Mouse (Mus musculus) heart, postnatal 0 days (tissue): Measurements from ENCODE around the gene Tdrd9.
"Not testable (repeated sequence)": the region's sequence is repeated elsewhere in the genome, so short reads cannot be mapped to it uniquely, and the experiment has no call there.

Source experiments
- CTCF ChIP-seq: IDR thresholded peaks from 2 replicates; pipeline ENCODE4 v1.5.1; 2016; ENCODE audit warnings: antibody characterized with exemption, control low read depth, low read depth
- EP300 ChIP-seq: IDR thresholded peaks from 2 replicates; pipeline ENCODE4 v1.6.1; 2016; ENCODE audit warnings: antibody characterized with exemption, low read depth

DNA sequence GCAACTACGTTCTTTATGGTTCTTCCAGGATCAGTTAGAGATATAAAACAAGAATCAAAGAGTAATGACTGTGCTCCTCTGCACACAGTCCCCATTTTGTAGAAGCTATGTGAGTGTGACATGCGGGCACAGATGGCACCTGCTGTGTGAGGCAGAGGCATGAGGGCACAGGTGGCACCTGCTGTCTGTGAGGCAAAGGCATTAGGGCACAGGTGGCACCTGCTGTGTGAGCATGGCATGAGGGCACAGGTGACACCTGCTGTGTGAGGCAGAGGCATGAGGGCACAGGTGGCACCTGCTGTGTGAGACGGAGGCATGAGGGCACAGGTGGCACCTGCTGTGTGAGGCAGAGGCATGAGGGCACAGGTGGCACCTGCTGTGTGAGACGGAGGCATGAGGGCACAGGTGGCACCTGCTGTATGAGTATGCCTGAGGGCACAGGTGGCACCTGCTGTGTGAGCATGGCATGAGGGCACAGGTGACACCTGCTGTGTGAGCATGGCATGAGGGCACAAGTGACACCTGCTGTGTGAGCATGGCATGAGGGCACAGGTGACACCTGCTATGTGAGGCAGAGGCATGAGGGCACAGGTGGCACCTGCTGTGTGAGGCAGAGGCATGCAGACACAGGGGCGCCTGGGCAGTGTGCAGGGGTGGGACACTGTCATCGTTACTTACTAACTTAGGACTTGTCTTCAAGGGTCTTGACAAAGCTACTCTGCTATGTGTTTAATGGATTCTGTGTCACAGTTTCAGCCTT, 64.2 kb downstream of the Tdrd9 start:
- not testable (repeated sequence) for TF ChIP-seq EP300, CTCF
